Mouse (Mus musculus): ENCODE measurements around the gene C1rl.
"Not testable (repeated sequence)": the region's sequence is repeated elsewhere in the genome, so short reads cannot be mapped to it uniquely, and the experiment has no call there.

GRCm38 (mm10) chr6:124483831-124484230 is 9.1 kb upstream of the C1rl start:
- not testable (repeated sequence) for TF ChIP-seq POLR2A (IDR thresholded peaks at IDR 0.05; ENCODE audit: control insufficient read depth, low read depth, low read length); CTCF (IDR thresholded peaks at IDR 0.05; ENCODE audit: control insufficient read depth, insufficient read depth, insufficient replicate concordance, low read depth, low read length)

Measured in testis, adult 2 months (tissue).